Mouse (Mus musculus) kidney, postnatal 25 days (tissue): ENCODE results near the gene Gm28168.
"Not testable (repeated sequence)": the region's sequence is repeated elsewhere in the genome, so short reads cannot be mapped to it uniquely, and the experiment has no call there.

Source experiments
- DNase-seq, 2 experiments: peaks; one replicate each; pipeline ENCODE4 v3.0.0; 2021; ENCODE audit warnings: mixed read lengths in 2 of 2

Gm28168 gene

GRCm38 (mm10) chr1:117927715-117928114, at the start of gene Gm28168:
Gm28168 (plus strand) TSS chr1:117928015.
- DNase-seq, result not testable (repeated sequence)

GRCm38 (mm10) chr1:117965639-117966038, 37.8 kb downstream of the Gm28168 start, which contains the start of gene Gm7145:
Gm7145 (plus strand) TSS chr1:117965939.
- DNase-seq, result no peak
